Mouse (Mus musculus) liver, adult (tissue): ENCODE measurements around the gene Slc17a5.

Experiments used
- GATA4 ChIP-seq: IDR thresholded peaks from 2 replicates; pipeline ENCODE4 v1.6.1; 2014; ENCODE audit warnings: mild to moderate bottlenecking, low read length; ENCODE audit not compliant: insufficient replicate concordance

The Slc17a5 gene

GRCm38 (mm10) chr9:78506722-78507077 is 81.1 kb downstream of the Slc17a5 start:
- TF ChIP-seq GATA4, result no peak

DNA sequence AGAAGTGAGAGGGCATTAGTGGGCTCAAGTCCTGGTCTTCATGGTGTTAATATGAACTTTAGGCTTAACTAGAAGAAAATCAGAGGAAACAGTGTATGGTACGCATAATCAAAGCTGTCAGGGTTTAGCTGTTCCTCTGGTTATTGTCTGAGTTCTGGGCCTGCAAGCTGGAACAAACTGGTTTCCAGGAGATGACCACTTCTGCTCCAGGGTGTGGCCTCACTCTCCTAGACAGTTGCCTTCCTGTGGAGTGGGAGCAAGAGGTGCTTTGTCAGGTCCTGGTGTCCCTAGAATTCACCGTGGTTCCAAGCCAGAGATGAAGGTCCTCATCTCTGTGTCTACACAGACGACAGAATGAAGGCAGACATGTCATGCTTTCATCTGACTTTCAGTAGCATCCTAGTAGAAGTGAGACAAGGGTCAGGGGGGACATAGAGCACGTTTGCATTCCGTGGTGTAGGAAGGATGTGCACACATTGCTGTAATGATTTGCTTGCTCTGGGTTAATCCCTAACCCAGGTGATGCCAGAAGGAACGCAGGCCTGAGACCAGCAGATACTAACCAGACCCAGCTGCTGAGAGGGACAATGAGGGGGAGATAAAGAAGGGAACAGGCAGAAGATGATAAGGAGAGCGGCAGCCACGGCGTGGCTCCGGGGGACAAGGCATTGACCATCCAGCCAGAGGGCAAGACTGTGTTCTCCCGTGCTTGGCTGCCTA is 81.7 kb downstream of the Slc17a5 start:
- no peak for TF ChIP-seq GATA4

GRCm38 (mm10) chr9:78505223-78505622 is 82.6 kb downstream of the Slc17a5 start:
- TF ChIP-seq GATA4, result no peak

DNA sequence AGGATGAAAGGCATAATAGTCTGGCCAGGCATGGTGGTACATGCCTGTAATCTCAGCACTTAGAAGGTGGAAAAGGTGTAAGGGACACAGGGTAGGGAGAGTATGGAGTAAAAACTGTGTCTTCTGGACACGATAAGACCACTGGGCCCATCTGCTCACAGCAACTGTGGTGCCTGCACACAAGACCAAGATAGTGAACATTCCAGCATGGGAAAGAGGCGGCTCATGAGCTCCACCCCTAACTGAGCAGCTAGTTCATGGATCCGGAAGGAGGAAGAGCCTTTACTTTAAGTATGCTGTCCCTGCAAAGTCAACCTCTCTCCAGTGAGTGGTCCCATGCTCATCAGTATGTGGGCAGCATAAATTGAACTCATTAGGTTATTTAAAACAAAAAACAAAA is 83.2 kb downstream of the Slc17a5 start:
- no peak for TF ChIP-seq GATA4

DNA sequence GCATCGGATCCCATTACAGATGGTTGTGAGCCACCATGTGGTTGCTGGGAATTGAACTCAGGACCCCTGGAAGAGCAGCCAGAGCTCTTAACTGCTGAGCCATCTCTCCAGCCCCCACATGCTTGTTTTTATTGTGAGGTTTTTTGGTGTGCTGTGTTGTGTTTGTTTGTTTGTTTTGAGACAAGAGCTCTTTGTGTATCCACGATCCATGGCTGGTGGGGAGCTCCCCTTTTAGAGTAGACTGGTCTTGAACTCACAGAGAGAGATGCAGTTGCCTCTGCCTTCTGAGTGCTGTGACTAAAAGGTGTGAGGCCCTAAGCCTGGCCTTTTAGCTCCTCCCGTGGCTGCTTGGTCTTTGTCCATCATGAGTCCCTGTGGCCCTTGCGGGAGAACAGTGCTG is 83.7 kb downstream of the Slc17a5 start:
- no peak for TF ChIP-seq GATA4

DNA sequence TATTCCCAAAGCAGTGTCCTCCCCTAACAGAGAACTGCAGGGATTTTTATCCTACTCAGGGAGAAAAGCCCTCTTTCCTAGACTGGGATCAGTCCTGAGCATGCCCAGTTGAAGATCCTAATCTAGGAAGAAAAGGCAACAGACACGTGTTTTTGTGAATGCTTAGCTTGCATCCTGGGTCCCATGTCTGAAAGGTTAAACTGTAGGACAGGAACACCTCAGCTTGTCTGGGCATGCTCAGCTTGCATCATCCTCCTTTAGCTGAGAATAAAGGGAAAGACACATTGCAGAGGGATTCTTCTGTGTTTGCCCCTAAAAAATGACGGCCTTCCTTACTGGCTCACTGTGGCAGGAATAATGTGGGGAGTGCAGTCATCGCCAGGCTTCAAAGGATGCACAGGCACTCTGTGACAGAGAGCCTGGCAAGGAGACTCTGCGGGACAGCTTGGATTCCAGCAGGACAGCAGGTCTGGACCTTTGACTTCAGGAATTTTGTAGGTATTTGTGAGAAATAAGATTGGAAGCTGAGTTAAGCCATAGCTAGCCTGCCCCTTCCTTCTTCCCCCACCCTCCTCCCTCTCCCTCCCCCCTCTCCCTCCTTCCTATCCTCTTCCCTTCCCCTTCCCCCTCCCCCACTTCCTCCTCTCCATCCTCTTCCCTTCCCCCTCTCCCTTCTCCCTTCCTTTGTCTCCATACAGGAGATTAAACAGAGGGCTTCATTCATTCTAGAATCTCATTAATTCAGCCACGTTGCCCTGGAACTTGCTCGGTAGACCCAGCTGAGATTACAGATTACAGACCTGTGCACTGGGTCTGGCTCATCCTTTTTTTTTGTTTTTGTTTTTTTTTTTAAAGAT is 84.4 kb downstream of the Slc17a5 start:
- no peak for TF ChIP-seq GATA4

GRCm38 (mm10) chr9:78501284-78501683 is 86.6 kb downstream of the Slc17a5 start:
- TF ChIP-seq GATA4, result no peak

- TF ChIP-seq GATA4, result no peak
Measured at GRCm38 (mm10) chr9:78500386-78500785, 87.5 kb downstream of the Slc17a5 start.

- no peak for TF ChIP-seq GATA4
Measured at GRCm38 (mm10) chr9:78493171-78493570, 94.7 kb downstream of the Slc17a5 start.

- TF ChIP-seq GATA4, result no peak
Measured at GRCm38 (mm10) chr9:78492254-78492653, 95.6 kb downstream of the Slc17a5 start.

GRCm38 (mm10) chr9:78491169-78491568 is 96.7 kb downstream of the Slc17a5 start:
- no peak for TF ChIP-seq GATA4

GRCm38 (mm10) chr9:78488890-78489420 is 98.9 kb downstream of the Slc17a5 start, which contains the start of gene Eef1a1:
Gene Eef1a1 (minus strand): TSS chr9:78489151.
- TF ChIP-seq GATA4, result no peak
